Mouse (Mus musculus) CH12.LX (cell line): ENCODE data around the gene Cmss1. TPM values are rescaled to one million over a fixed set of nuclear protein-coding genes. Genes with fewer than 3 reads are reported as not detected.

Source experiments
- DNase-seq: peaks from one replicate; pipeline ENCODE4 v3.0.0-alpha.2; 2013; ENCODE audit errors: extremely low read depth
- H3K27ac ChIP-seq: 2 replicates; pipeline ENCODE4 v1.5.1; 2012; ENCODE audit warnings: low read depth, mild to moderate bottlenecking, control low read depth, moderate library complexity; ENCODE audit not compliant: insufficient read depth
- H3K27me3 ChIP-seq: replicated peaks from 2 replicates; pipeline ENCODE3; 2012; ENCODE audit warnings: inconsistent platforms
- H3K36me3 ChIP-seq, 2 experiments: replicated peaks in 1 of 2; 2 replicates each; pipeline versions ENCODE3 to v1.6.1; 2012; ENCODE audit warnings: inconsistent platforms in 1 of 2, low read length in 1 of 2, mild to moderate bottlenecking in 1 of 2, mixed read lengths in 1 of 2, moderate library complexity in 1 of 2; ENCODE audit not compliant: control insufficient read depth in 1 of 2, insufficient read depth in 1 of 2
- H3K4me1 ChIP-seq, 2 experiments: 2 replicates each; pipeline ENCODE4 v1.6.1; 2012; ENCODE audit warnings: inconsistent platforms in 1 of 2, moderate library complexity in 1 of 2; ENCODE audit not compliant: insufficient read depth in 2 of 2, control insufficient read depth in 1 of 2
- H3K4me2 ChIP-seq: 2 replicates; pipeline ENCODE4 v1.6.1; 2012; ENCODE audit warnings: low read depth, mild to moderate bottlenecking, control low read depth; ENCODE audit not compliant: poor library complexity, insufficient read depth, severe bottlenecking
- H3K4me3 ChIP-seq, 3 experiments: fragments of 150-350 bp in 1 of 3; sonication (generic) in 1 of 3; replicated peaks in 1 of 3; 2 replicates each; pipeline versions ENCODE3 to v1.5.1; 2011 to 2012; ENCODE audit warnings: low read depth in 2 of 3, low read length in 2 of 3, mild to moderate bottlenecking in 2 of 3, moderate library complexity in 2 of 3, control low read depth in 1 of 3, improper control_type of control experiment in 1 of 3, inconsistent platforms in 1 of 3, mixed read lengths in 1 of 3; ENCODE audit not compliant: poor library complexity in 1 of 3
- H3K79me2 ChIP-seq: replicated peaks from 2 replicates; pipeline ENCODE4 v1.6.1; 2012; ENCODE audit warnings: mild to moderate bottlenecking, moderate library complexity; ENCODE audit not compliant: control insufficient read depth, poor library complexity, insufficient read depth, severe bottlenecking; ENCODE audit errors: extremely low read depth
- H3K9ac ChIP-seq: 2 replicates; pipeline ENCODE4 v1.6.1; 2012; ENCODE audit warnings: low read depth, mild to moderate bottlenecking, control low read depth, moderate library complexity; ENCODE audit not compliant: insufficient read depth
- H3K9me3 ChIP-seq: replicated peaks from 2 replicates; pipeline ENCODE3; 2012; ENCODE audit warnings: low read length, inconsistent platforms, mixed read lengths
- BHLHE40 ChIP-seq: IDR thresholded peaks from 2 replicates; pipeline ENCODE4 v1.6.1; 2011; ENCODE audit warnings: mild to moderate bottlenecking, low read depth, low read length, improper control_type of control experiment
- CHD2 ChIP-seq: IDR thresholded peaks from 2 replicates; pipeline ENCODE4 v1.6.1; 2011; ENCODE audit warnings: low read length, improper control_type of control experiment
- EP300 ChIP-seq: IDR thresholded peaks from 2 replicates; pipeline ENCODE4 v1.6.1; 2011; ENCODE audit warnings: low read length, improper control_type of control experiment
- GABPA ChIP-seq: IDR thresholded peaks from 2 replicates; pipeline ENCODE4 v1.6.1; 2012; ENCODE audit warnings: low read depth, low read length, improper control_type of control experiment, inconsistent platforms; ENCODE audit not compliant: insufficient replicate concordance
- IRF4 ChIP-seq: IDR thresholded peaks from 2 replicates; pipeline ENCODE4 v1.6.1; 2014; ENCODE audit warnings: low read depth, mild to moderate bottlenecking, inconsistent platforms, low read length, improper control_type of control experiment
- JUN ChIP-seq: IDR thresholded peaks from 2 replicates; pipeline ENCODE4 v1.6.1; 2011; ENCODE audit warnings: low read depth, mild to moderate bottlenecking, low read length, improper control_type of control experiment, moderate library complexity; ENCODE audit not compliant: insufficient read depth
- JUND ChIP-seq: conservative IDR thresholded peaks from 2 replicates; pipeline ENCODE4 v1.6.1; 2011; ENCODE audit warnings: low read depth, low read length, improper control_type of control experiment
- MAX ChIP-seq: IDR thresholded peaks from 2 replicates; pipeline ENCODE4 v1.6.1; 2011; ENCODE audit warnings: low read length, improper control_type of control experiment
- MEF2A ChIP-seq: IDR thresholded peaks from 2 replicates; pipeline ENCODE4 v1.6.1; 2014; ENCODE audit warnings: low read depth, mild to moderate bottlenecking, inconsistent platforms, low read length, improper control_type of control experiment, borderline replicate concordance
- MXI1 ChIP-seq: IDR thresholded peaks from 2 replicates; pipeline ENCODE4 v1.6.1; 2011; ENCODE audit warnings: mild to moderate bottlenecking, low read depth, low read length, improper control_type of control experiment
- SIN3A ChIP-seq: IDR thresholded peaks from 2 replicates; pipeline ENCODE4 v1.6.1; 2012; ENCODE audit warnings: low read length, improper control_type of control experiment, inconsistent platforms
- TBP ChIP-seq: conservative IDR thresholded peaks from 2 replicates; pipeline ENCODE4 v1.6.1; 2011; ENCODE audit warnings: low read depth, low read length, improper control_type of control experiment
- USF2 ChIP-seq: conservative IDR thresholded peaks from 2 replicates; pipeline ENCODE4 v1.6.1; 2011; ENCODE audit warnings: low read depth, low read length, improper control_type of control experiment
- ZC3H11A ChIP-seq: IDR thresholded peaks from 2 replicates; pipeline ENCODE4 v1.6.1; 2012; ENCODE audit warnings: low read depth, mild to moderate bottlenecking, inconsistent platforms, low read length, improper control_type of control experiment
- ZKSCAN1 ChIP-seq: IDR thresholded peaks from 2 replicates; pipeline ENCODE4 v1.6.1; 2012; ENCODE audit warnings: low read depth, inconsistent platforms, low read length, improper control_type of control experiment, borderline replicate concordance
- ZMIZ1 ChIP-seq: IDR thresholded peaks from 2 replicates; pipeline ENCODE4 v1.6.1; 2012; ENCODE audit warnings: low read depth, mild to moderate bottlenecking, inconsistent platforms, low read length, improper control_type of control experiment
- ZNF384 ChIP-seq: IDR thresholded peaks from 2 replicates; pipeline ENCODE4 v1.6.1; 2012; ENCODE audit warnings: low read depth, low read length, improper control_type of control experiment, inconsistent platforms
- dilution Hi-C: fragments of 300-500 bp; cut with MboI; formaldehyde crosslinking; loops from 2 replicates; pipeline ENCODE4 v1.14.3; 2020; ENCODE audit warnings: low sequenced_read_pairs; ENCODE audit not compliant: extremely low pct_unique_long_range_greater_than_20kb, extremely low pct_ligation_motif_present
- in situ Hi-C: fragments of 300-500 bp; cut with MboI; formaldehyde crosslinking; loops from 3 replicates; pipeline ENCODE4 v1.14.3; 2019; ENCODE audit warnings: low sequenced_read_pairs, low pct_ligation_motif_present, low pct_unique_long_range_greater_than_20kb, mixed read lengths
- polyA plus RNA-seq: library from polyadenylated mRNA; unstranded; fragments of >175 nt; gene quantifications from 2 replicates; pipeline ENCODE4 v1.2.1, GENCODE M21; 2012; ENCODE audit warnings: low read depth; ENCODE audit not compliant: insufficient read length
- total RNA-seq, 2 experiments: library from RNA; depleted of rRNA; stranded (reverse); fragments of 300-350 nt in 1 of 2; fragments of >200 nt in 1 of 2; gene quantifications; 2 replicates each; pipeline ENCODE4 v1.2.3; 2012 to 2014

The Cmss1 gene
- total and polyA plus RNA-seq, 3 experiments, result 94.7 to 107 (median 103) TPM

DNA sequence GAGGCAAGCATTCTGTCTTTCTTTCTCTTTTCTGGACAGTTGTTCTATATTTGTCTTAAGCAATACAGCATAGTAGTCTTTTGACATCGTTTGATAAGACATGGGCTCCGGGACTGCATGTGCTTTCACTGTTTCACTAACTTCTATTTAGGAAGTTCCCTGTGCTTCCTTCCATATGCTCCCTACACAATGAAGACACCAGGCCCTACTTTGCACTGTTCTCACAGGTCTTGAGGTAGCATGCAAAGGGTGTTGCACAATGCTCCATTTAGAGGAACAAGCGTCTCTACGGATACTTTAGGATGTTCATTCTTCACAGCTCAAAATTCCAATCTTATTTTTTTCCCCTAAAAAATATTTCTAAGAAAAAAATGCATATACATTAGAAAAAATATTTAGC, 101.9 kb downstream of the Cmss1 start:
- no peak for TF ChIP-seq ZMIZ1
- TF ChIP-seq CHD2, result no peak
- no peak for TF ChIP-seq GABPA
- no peak for TF ChIP-seq EP300
- no peak for TF ChIP-seq JUN
- TF ChIP-seq MXI1, result no peak
- no peak for TF ChIP-seq MEF2A
- TF ChIP-seq ZKSCAN1, result no peak
- no peak for TF ChIP-seq TBP
- TF ChIP-seq BHLHE40, result no peak
- in situ Hi-C loops, result no loop called here
- H3K27ac ChIP-seq, result no peak overlapping the region

DNA sequence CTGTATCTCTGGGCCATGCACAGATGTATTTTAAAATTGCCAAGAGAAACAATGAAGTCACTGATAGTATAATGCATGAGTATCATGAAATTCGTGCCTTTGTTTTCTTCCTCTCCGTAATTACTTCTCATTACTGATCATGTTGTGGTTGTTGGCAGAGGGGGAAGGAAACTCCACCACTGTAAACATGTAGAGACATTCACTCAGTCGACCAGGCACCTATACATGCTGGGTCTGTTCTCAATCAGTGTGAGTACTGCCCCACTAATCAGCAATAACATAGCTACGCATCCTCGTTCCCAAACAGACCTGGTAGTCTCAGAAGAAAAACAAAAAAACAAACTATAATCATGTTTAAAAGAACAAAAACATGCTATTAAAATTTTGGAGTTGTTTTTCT, 103.9 kb downstream of the Cmss1 start:
- in situ Hi-C loops (no loop called here), dilution Hi-C loops (no loop called here)
- H3K4me1 ChIP-seq, result peaks cover 0 to 28% of the 10 kb centered on the region in 2 experiments; a peak in 2 of 4 replicates
- no peaks in the 10 kb centered on the region for H3K9me3 ChIP-seq
- no peak overlapping the region for H3K4me3 ChIP-seq
- no peaks in the 10 kb centered on the region for H3K79me2 ChIP-seq
- no peak overlapping the region for H3K27ac ChIP-seq
- H3K27me3 ChIP-seq, result no peaks in the 10 kb centered on the region
- no peak for DNase-seq
- TF ChIP-seq ZNF384, result no peak
- no peak for TF ChIP-seq ZMIZ1
- TF ChIP-seq IRF4, result no peak
- TF ChIP-seq JUN, result no peak
- no peak for TF ChIP-seq JUND
- no peak for TF ChIP-seq USF2
- TF ChIP-seq MAX, result no peak
- H3K9ac ChIP-seq, result no peak overlapping the region
- no peak overlapping the region for H3K4me2 ChIP-seq
- peaks cover 0 to 3% of the 10 kb centered on the region in 2 experiments for H3K36me3 ChIP-seq

More for the DNA sequence above, 101.9 kb downstream of the Cmss1 start:
- Histone ChIP-seq H3K27me3 (no peaks in the 10 kb centered on the region), H3K4me2 (no peak overlapping the region), H3K4me1 (peaks cover 0 to 24% of the 10 kb centered on the region in 2 experiments; a peak in 2 of 4 replicates), H3K4me3 (no peak overlapping the region), H3K79me2 (no peaks in the 10 kb centered on the region), H3K9me3 (no peaks in the 10 kb centered on the region), H3K9ac (no peak overlapping the region), H3K36me3 (peaks cover 0 to 3% of the 10 kb centered on the region in 2 experiments)
- dilution Hi-C loops, result no loop called here
- DNase-seq, result no peak

DNA sequence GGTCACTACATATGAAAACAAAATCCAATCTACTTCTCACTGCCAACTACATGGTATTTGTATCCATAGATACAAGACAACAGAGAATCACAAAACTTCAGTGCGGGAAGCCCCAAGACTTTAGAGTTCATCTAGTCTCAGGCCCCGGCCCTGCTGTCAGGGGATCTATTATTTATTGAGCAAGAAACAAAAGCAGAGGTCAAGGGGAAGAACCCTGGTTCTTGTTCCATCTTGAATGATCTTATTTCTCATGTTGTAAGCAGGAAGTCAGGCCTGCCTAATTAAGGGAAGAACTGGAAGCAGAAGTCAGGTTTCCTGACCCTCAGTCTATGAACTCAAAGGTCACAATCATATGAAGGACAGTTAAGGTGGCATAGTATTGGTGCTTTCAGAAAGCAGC, 104.4 kb downstream of the Cmss1 start:
- H3K79me2 ChIP-seq, result no peaks in the 10 kb centered on the region
- H3K4me3 ChIP-seq, result no peak overlapping the region
- H3K36me3 ChIP-seq, result peaks cover 0 to 3% of the 10 kb centered on the region in 2 experiments
- H3K27ac ChIP-seq, result no peak overlapping the region
- dilution Hi-C loops, result no loop called here
- TF ChIP-seq SIN3A (no peak), ZC3H11A (no peak)
- TF ChIP-seq, all 38 proteins: peak for 0
- no peak for DNase-seq
- in situ Hi-C loops, result no loop called here
- Histone ChIP-seq H3K4me2 (no peak overlapping the region), H3K9me3 (no peaks in the 10 kb centered on the region), H3K4me1 (peaks cover 0 to 28% of the 10 kb centered on the region in 2 experiments; a peak in 2 of 4 replicates), H3K27me3 (no peaks in the 10 kb centered on the region), H3K9ac (no peak overlapping the region)
